Mouse (Mus musculus) left cerebral cortex, adult 8-10 months (tissue): ENCODE measurements around the gene Rtn3. TPM values are rescaled to one million over a fixed set of nuclear protein-coding genes. Genes with fewer than 3 reads are reported as not detected.
"Not testable (repeated sequence)": the region's sequence is repeated elsewhere in the genome, so short reads cannot be mapped to it uniquely, and the experiment has no call there.

Source experiments
- DNase-seq, 2 experiments: peaks; one replicate each; pipeline ENCODE4 v3.0.0; 2022; ENCODE audit warnings: low spot score in 2 of 2
- total RNA-seq, 4 experiments: library from RNA; stranded (reverse); gene quantifications; 2 replicates each; pipeline ENCODE4 v1.2.4; 2022

Rtn3 gene
- 100 to 1,000 TPM; 773 to 859 (median 828) TPM for total RNA-seq

GRCm38 (mm10) chr19:7482599-7483511, at the start of gene Rtn3:
TSS of gene Rtn3 (minus strand) at chr19:7483281.
- DNase-seq, result peak; percentile 88 to 96

DNA sequence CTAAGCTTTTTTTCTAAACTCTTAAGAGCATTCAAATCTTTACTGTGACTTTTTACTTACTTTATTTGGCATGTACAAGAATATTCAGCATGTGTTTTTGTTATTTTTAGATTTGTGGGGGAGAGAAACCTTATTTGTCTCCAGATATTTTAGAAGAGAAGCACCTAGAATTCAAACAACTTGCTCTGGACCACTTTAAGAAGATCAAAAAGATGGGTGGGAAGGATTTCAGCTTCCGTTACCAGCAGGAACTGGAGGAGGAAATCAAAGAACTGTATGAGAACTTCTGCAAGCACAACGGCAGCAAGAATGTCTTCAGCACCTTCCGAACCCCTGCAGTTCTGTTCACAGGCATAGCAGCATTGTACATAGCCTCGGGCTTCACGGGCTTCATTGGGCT, 48.8 kb upstream of the Rtn3 start:
- no peak for DNase-seq

GRCm38 (mm10) chr19:7528639-7529428, 45.8 kb upstream of the Rtn3 start:
- DNase-seq, result peak; percentile 30 to 33

DNA sequence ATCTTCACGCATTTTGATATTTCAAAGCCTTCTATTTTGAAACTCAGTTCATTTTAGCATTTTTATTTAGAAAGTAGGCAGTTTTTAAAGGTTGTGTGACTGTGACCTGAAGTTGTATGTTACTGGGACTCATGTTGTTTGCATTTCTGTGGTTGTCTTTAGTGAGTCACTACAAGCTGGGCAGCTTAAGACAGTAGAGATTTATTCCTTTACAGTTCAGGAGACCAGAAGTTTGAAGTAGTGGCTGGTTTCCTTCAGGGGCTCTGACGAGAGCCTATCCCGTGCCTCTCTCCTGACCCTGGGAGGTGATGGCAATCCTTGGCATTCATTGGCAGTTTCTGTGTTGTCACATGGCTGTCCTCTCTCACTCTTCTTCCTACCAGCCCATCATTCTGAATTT, 41.8 kb upstream of the Rtn3 start:
- no peak for DNase-seq

GRCm38 (mm10) chr19:7523781-7524180, 40.7 kb upstream of the Rtn3 start:
- DNase-seq, result no peak

DNA sequence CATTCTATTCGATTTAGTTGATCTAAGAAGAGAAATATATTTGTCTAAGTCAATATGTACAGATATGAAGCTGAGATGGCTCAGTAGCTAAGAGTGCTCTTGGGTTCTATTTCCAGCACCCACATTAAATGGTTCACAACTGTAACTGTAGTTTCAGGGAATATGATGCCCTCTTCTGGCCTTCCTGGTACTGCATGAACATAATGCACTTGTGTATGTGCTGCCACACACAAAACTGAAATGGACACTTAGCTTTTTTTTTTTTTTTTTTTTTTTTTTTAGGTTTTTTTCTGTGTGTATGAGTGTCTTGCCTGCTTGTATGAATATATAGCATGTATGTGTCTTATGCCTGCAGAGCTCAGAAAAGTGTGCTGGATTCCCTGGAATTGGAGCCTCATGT, 40.2 kb upstream of the Rtn3 start:
- DNase-seq, result no peak

DNA sequence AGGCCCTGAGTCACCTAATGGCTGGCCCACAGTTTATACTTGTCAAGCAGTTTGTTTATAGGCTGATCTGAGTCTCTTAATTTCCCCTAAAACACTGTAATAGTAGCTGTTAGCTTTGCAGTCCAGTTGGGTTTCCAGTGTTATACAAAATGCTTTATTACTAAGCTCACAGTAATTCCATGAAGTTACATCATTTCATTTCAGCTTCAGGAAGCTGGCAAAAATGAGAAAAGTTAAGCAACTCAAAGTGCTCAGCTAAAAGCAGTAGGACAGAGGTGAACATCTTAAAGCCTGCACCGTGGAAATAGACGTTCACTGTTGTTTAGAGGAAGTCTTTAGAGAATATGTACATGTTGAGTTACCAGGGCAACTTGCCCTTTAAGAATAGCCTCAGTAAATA, 39.8 kb upstream of the Rtn3 start:
- no peak for DNase-seq

- no peak for DNase-seq
Measured at GRCm38 (mm10) chr19:7521619-7522018, 38.5 kb upstream of the Rtn3 start.

GRCm38 (mm10) chr19:7516437-7516836, 33.4 kb upstream of the Rtn3 start:
- DNase-seq, result no peak

- no peak for DNase-seq
Measured at GRCm38 (mm10) chr19:7508026-7508425, 24.9 kb upstream of the Rtn3 start.

DNA sequence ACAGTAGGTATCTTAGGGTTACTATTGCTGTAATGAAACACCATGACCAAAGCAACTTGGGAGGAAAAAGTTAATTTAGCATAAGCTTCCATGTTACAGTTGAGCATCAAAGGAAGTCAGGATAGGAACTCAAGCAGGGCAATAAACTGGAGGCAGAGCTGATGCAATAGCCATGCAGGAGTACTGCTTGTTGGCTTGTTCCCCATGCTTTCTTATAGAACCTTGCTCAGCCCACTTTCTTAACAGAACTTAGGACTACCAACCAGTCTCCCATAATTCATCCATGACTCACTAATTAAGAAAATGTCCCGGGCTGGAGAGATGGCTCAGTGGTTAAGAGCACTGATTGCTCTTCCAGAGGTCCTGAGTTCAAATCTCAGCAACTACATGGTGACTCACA, 23.2 kb upstream of the Rtn3 start:
- DNase-seq, result no peak

- DNase-seq, result no peak
Measured at GRCm38 (mm10) chr19:7502432-7502831, 19.4 kb upstream of the Rtn3 start.

- DNase-seq, result no peak
Measured at GRCm38 (mm10) chr19:7500701-7501100, 17.6 kb upstream of the Rtn3 start.

GRCm38 (mm10) chr19:7498816-7499215, 15.7 kb upstream of the Rtn3 start:
- no peak for DNase-seq

DNA sequence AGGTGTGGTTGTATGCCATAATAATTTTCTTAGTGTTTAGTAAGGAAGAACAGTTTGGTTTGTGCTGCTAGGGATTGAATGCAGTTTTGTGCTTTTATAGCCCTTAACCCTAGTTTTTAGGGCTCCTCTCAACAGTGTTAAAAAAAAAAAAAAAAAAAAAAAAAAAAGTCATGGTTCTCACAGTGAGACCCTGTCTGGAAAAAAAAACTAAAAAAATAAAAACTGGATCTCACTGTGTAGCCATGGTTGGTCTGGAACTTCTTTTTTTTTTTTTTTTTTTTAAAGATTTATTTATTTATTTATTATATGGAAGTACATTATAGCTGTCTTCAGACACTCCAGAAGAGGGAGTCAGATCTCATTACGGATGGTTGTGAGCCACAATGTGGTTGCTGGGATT, 13.0 kb upstream of the Rtn3 start:
- not testable (repeated sequence) for DNase-seq

- no peak for DNase-seq
Measured at GRCm38 (mm10) chr19:7495221-7496038, 12.3 kb upstream of the Rtn3 start.

DNA sequence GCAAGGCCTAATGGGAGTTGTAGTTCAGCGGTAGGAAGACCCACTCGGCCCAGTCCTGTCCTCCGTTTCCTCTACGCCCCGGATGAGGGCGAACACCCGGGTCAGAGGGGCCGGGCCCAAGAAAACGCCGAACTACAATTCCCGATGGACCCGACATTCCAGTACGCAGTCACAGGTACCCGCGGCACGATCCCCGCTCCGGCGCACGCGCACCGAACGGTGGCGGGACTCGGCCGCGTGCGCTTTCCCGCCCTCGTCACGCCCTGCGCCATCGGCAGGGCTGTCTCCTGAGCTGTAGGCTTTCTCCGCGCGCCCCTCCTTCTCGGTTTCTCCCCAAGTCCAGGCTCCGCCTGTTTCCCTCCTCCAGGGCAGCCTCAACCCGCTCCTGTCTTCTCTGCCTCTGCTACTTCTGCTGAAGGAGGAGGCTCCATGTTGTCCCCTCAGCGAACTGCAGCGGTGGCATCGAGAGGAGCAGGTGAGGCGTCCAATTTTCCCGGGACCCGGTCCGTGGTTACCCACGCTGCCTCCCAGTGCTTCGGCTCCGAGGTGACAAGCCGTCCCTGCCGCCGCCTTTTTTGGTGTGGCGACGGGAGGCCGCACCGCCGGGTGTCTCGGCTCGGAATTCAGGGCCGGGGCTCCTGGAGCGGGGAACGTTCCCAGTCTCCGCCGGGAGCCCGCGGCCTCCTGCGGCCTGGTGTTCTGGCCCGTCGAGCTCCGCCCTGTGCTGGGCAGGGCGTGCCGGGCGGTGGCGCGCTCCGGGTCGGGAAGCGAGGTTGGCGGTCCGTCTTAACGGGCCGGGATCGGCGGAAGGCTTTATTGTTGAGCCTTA, 11.3 kb upstream of the Rtn3 start:
- DNase-seq, result peak; percentile 91 to 98

DNA sequence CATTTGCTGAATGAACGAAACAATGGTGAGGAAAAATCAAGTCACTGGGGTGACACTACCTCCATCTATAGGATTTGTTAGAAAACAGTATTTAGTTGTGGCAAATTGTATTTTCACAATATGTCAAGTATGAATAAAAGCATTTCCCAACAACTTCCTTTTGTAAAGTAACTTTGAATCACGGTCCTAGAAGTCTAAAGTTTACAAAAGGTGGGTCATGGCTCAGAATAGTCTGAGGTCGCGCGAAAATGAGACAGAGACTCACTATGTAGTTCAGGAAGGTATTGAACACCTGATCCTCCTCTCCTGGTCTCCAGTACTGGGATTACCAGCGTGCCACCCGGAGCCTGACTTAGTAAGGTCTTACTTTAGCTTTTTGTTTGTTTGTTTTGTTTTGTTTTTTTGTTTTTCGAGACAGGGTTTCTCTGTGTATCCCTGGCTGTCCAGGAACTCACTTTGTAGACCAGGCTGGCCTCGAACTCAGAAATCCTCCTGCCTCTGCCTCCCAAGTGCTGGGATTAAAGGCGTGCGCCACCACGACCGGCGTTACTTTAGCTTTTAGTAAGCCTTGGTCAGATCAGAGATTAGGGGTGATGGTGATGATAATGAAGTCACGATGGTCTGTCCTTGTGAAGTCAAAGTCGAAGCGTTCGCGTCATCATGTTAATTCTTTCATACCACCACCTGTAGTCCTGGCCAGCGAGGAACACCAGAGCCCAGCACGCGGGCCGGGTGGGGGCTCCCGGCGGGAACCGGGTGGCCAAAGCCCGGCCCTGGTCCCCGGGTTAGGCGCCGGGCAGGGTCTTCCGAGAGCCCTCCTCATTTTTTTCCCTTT, 10.5 kb upstream of the Rtn3 start, which contains the start of gene Atl3:
Gene Atl3, plus strand, starts transcription at position 689 of the 835 bp plus-strand sequence.
- no peak for DNase-seq

DNA sequence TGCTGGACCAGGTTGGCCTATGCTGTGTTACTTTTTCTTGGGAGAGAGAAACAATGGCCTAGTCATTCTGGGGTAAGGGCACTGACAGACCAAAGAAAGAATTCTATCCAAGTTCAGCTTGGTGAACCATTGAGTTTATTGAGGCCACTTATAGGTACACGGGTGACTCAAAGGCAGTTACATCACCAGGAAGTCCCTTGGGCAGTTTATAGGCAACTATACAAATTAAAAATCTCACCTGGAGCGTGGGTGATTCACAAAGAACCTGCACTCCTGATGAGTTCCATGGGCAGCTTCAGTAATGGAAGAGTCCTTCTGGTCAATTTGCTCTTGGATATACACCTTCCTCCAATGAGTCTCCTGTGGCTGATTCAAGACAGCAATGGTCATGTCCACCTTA, 9.6 kb upstream of the Rtn3 start:
- DNase-seq, result no peak

- no peak for DNase-seq
Measured at GRCm38 (mm10) chr19:7491960-7492359, 8.9 kb upstream of the Rtn3 start.
